In genomic region chr7:64873266-64873665, GRCm38 (mm10) we compare ENCODE assay signal across 9 mouse cellular contexts. TPM values are rescaled to one million over a fixed set of nuclear protein-coding genes. Genes with fewer than 3 reads are reported as not detected.
DNase-seq lines count a peak whose midpoint lies in the region; ATAC-seq and TF ChIP-seq lines count a peak whose summit lies in the region.
"Had no signal": no experiment of that assay in that cellular context is flagged by ENCODE, and none has a peak within 500 bp of the region (broad histone marks: within the 10 kb centered on the region; RNA-seq: fewer than 3 reads in every experiment).

No protein-coding gene starts in this region.

- intact Hi-C loops in gastrocnemius, postnatal 36 days (cut with DNase I), result loop anchor here (10.0 kb wide), 1 partner anchor 202 kb away; no protein-coding TSS in a partner anchor

- peak overlapping the region; percentile 98 for H3K27ac ChIP-seq in forebrain, embryonic 10.5 days
- H3K27ac ChIP-seq in neural tube, embryonic 15.5 days (replicated peaks), result peak overlapping the region; percentile 97
- H3K27ac ChIP-seq: macrophage had no signal

- H3K4me3 ChIP-seq in lung, adult 2 months (replicated peaks; ENCODE audit: extremely low read depth, low read depth, low read length), result peak overlapping the region; percentile 61
- H3K4me3 ChIP-seq in forebrain, embryonic 10.5 days, result peak overlapping the region; percentile 92
- H3K4me3 ChIP-seq in neural tube, embryonic 15.5 days (replicated peaks), result peak overlapping the region; percentile 96

- H3K4me2 ChIP-seq in neural tube, embryonic 15.5 days, result peak overlapping the region; percentile 88

- peaks cover 20% of the 10 kb centered on the region for H3K36me3 ChIP-seq in forebrain, embryonic 10.5 days (replicated peaks)
- H3K36me3 ChIP-seq in neural tube, embryonic 15.5 days, result no peaks in the 10 kb centered on the region

- peak; percentile 46; the same call in 1 of the 2 replicates for ATAC-seq in neural tube, embryonic 15.5 days (ENCODE audit: low FRiP score)
- ATAC-seq in frontal cortex, adult (ENCODE audit: low TSS enrichment), result no peak; the same call in 1 of the 2 replicates

- no peak for TF ChIP-seq POLR2A in lung, adult 2 months (IDR thresholded peaks at IDR 0.05; ENCODE audit: borderline replicate concordance, extremely low read depth, low read depth, low read length)

- H3K9me3 ChIP-seq in forebrain, embryonic 10.5 days, result no peaks in the 10 kb centered on the region
- H3K9me3 ChIP-seq in neural tube, embryonic 15.5 days (replicated peaks), result no peaks in the 10 kb centered on the region

- 0 out of 2 replicates have a peak overlapping the region, but pooled peaks have one; percentile 20 for H3K9ac ChIP-seq in neural tube, embryonic 15.5 days (replicated peaks)

- no peaks in the 10 kb centered on the region for H3K27me3 ChIP-seq in forebrain, embryonic 10.5 days (ENCODE audit: poor library complexity, severe bottlenecking)
- H3K27me3 ChIP-seq in neural tube, embryonic 15.5 days (replicated peaks), result no peaks in the 10 kb centered on the region

- no peak for TF ChIP-seq CTCF in lung, adult 2 months (IDR thresholded peaks at IDR 0.05; ENCODE audit: insufficient read depth, low read length)

- no peak for DNase-seq in lung, adult 2 months
- no peak for DNase-seq in lung, postnatal 14 days
- peak; percentile 19 for DNase-seq in forebrain, embryonic 10.5 days (ENCODE audit: extremely low spot score, low spot score)
- DNase-seq in kidney, postnatal 10 days, result peak; percentile 22
- no peak for DNase-seq in gastrocnemius, postnatal 4 days (ENCODE audit: low spot score in 2 of 2)
- DNase-seq in gastrocnemius, postnatal 36 days, result no peak

- H3K4me1 ChIP-seq in lung, adult 2 months (ENCODE audit: control insufficient read depth, insufficient read depth, low read length), result peaks cover 6% of the 10 kb centered on the region; the same call in 1 of the 2 replicates
- peaks cover 32% of the 10 kb centered on the region for H3K4me1 ChIP-seq in forebrain, embryonic 10.5 days
- peaks cover 37% of the 10 kb centered on the region for H3K4me1 ChIP-seq in neural tube, embryonic 15.5 days

- WGBS in lung, adult 2 months, result 34% methylated on average over 11 of the region's 11 CpGs
- WGBS in forebrain, embryonic 10.5 days, result 42% methylated on average over 11 of the region's 11 CpGs
- 34% methylated on average over 11 of the region's 11 CpGs for WGBS in neural tube, embryonic 15.5 days

RNA-seq across cellular contexts. Expression of gene Nsmce3, which starts 0.5 kb away (rescaled TPM):
- 3.8 and 4.8 TPM in 2 replicates for polyA plus RNA-seq in lung, adult 2 months (2012; rRNA removed)
- 10.5 TPM in 2 replicates for polyA plus RNA-seq in forebrain, embryonic 10.5 days (2016; fragmentation: Nextera tagmentation; extraction: Ambion mirVana)
- polyA plus RNA-seq in neural tube, embryonic 15.5 days (2015; fragmentation: Nextera tagmentation; extraction: Ambion mirVana), result 10.0 and 10.9 TPM in 2 replicates
- total RNA-seq in gastrocnemius, postnatal 4 days (2021), result 1 to 10 TPM; 5.5 to 5.8 TPM
- 1 to 10 TPM; 2.2 to 2.4 TPM for total RNA-seq in gastrocnemius, postnatal 36 days (2021)

Comparison
In these comparisons a context has a peak if more than half of its experiments do, and no peak if none do; other contexts are left out.
1. DNase-seq: peak in forebrain, embryonic 10.5 days (single experiment) and kidney, postnatal 10 days (single experiment); none in lung, adult 2 months (single experiment), lung, postnatal 14 days (single experiment), gastrocnemius, postnatal 4 days (0 of 2) and gastrocnemius, postnatal 36 days (0 of 2).
2. Peak in every context shown above with its lines, with median percentiles within 50 percentile points of each other: H3K4me3 ChIP-seq.